ENCODE assay signal across 33 mouse cellular contexts in genomic region chr3:28740353-28740752, GRCm38 (mm10). TPM values are rescaled to one million over a fixed set of nuclear protein-coding genes. Genes with fewer than 3 reads are reported as not detected.
"Had no signal": no experiment of that assay in that cellular context is flagged by ENCODE, and none has a peak within 500 bp of the region (broad histone marks: within the 10 kb centered on the region; RNA-seq: fewer than 3 reads in every experiment).

No protein-coding gene starts in this region.

- DNase-seq: gastrocnemius, adult 2 months; gastrocnemius, postnatal 10 days; gastrocnemius, postnatal 25 days; heart, postnatal 10 days; heart, postnatal 4 days; kidney, adult 11 months; kidney, adult 8-10 months; kidney, postnatal 14 days; kidney, postnatal 36 days; layer of hippocampus, adult 9-11 months; layer of hippocampus, postnatal 36 days; left cerebral cortex, postnatal 4 days had no signal

- H3K9ac ChIP-seq: heart, embryonic 12.5 days; hindbrain, embryonic 12.5 days; hindbrain, embryonic 14.5 days; limb, embryonic 13.5 days; limb, embryonic 15.5 days; liver, embryonic 12.5 days; liver, embryonic 14.5 days had no signal

- H3K36me3 ChIP-seq: heart, embryonic 10.5 days; heart, embryonic 12.5 days; hindbrain, embryonic 10.5 days; hindbrain, embryonic 12.5 days; limb, embryonic 13.5 days; limb, embryonic 15.5 days; liver, embryonic 12.5 days had no signal

- H3K4me2 ChIP-seq: heart, embryonic 12.5 days; hindbrain, embryonic 12.5 days; hindbrain, embryonic 14.5 days; limb, embryonic 13.5 days; limb, embryonic 15.5 days; liver, embryonic 12.5 days had no signal

- H3K27me3 ChIP-seq: hindbrain, embryonic 12.5 days; limb, embryonic 15.5 days; liver, embryonic 12.5 days had no signal

- H3K4me3 ChIP-seq: gastrocnemius, adult 2 months; heart, embryonic 10.5 days; heart, embryonic 12.5 days; hindbrain, embryonic 10.5 days; hindbrain, embryonic 12.5 days; limb, embryonic 13.5 days; limb, embryonic 15.5 days; liver, embryonic 12.5 days had no signal

- H3K4me1 ChIP-seq: limb, embryonic 13.5 days; limb, embryonic 15.5 days; liver, embryonic 12.5 days had no signal

- ATAC-seq: hindbrain, embryonic 16.5 days; inflammation-experienced regulatory T-cells, adult 6 months; liver, embryonic 12.5 days had no signal

- H3K9me3 ChIP-seq: heart, embryonic 10.5 days; heart, embryonic 12.5 days; hindbrain, embryonic 12.5 days; limb, embryonic 13.5 days; limb, embryonic 15.5 days; liver, embryonic 12.5 days had no signal

- H3K27ac ChIP-seq: gastrocnemius, adult 2 months; heart, embryonic 10.5 days; hindbrain, embryonic 10.5 days; hindbrain, embryonic 12.5 days; hindbrain, embryonic 14.5 days; kidney, postnatal 0 days; limb, embryonic 13.5 days; limb, embryonic 15.5 days; liver, embryonic 12.5 days; liver, embryonic 14.5 days had no signal

RNA-seq across cellular contexts. Expression of gene Slc2a2, which starts 42.6 kb away (rescaled TPM):
- total RNA-seq: gastrocnemius, adult 2 months; gastrocnemius, postnatal 25 days; heart, postnatal 25 days; heart, postnatal 4 days; layer of hippocampus, adult 18-20 months; layer of hippocampus, postnatal 14 days; layer of hippocampus, postnatal 36 days; left cerebral cortex, adult 18-20 months; left cerebral cortex, adult 8-10 months; left cerebral cortex, postnatal 10 days; left cerebral cortex, postnatal 25 days; left cerebral cortex, postnatal 4 days had no signal
- polyA plus RNA-seq: heart, embryonic 14.5 days; hindbrain, embryonic 10.5 days; limb, embryonic 11.5 days had no signal
